Mouse (Mus musculus) spleen, postnatal 4 days (tissue): Measurements from ENCODE around the gene Adipor2.

Experiments used
- DNase-seq, 2 experiments: peaks; one replicate each; pipeline ENCODE4 v3.0.0; 2022; ENCODE audit warnings: low spot score in 2 of 2

Adipor2 gene

GRCm38 (mm10) chr6:119348234-119348633, 69.3 kb downstream of the Adipor2 start:
- peak; percentile 62 to 87 for DNase-seq

DNA sequence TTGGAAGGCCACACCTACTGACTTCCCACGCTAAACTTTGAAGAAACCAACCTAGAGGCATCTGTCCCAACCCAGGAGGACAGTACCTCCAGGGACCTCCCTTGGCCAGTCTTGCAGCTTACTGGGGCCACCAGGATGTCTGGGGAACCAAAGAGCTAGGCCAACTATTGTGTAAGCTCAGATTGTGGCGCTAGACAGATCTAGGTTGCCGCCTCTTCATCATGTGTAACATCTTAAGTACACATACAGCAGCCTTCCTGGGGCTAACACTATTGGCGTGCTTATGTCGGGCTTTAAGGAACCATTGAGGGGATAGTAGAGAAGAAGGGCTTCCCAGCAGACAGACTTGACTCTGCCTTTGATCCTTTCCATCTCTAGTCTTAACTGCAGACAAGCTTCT, 69.7 kb downstream of the Adipor2 start:
- no peak for DNase-seq

DNA sequence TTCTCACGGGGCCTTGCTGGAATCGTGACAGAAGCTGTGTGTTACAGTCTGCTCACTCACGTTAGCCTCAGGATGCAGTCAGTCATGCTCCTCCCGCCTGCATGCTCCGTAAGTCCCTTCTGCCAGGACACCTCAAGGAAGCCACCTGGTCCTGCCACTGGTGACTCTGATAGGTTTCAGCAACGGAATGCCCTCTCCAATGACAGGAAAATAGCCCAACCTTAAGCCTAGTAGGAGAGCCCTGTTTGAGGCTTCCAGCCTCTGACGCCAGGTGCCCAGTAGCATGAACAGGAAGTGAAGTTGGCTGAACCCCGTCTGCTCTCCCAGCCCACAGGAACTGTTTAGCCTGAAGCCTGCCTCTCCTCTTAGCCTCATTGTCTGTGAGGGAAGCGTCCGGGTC, 71.2 kb downstream of the Adipor2 start:
- no peak for DNase-seq

- DNase-seq = no peak
Measured at GRCm38 (mm10) chr6:119341409-119341808, 76.1 kb downstream of the Adipor2 start.

DNA sequence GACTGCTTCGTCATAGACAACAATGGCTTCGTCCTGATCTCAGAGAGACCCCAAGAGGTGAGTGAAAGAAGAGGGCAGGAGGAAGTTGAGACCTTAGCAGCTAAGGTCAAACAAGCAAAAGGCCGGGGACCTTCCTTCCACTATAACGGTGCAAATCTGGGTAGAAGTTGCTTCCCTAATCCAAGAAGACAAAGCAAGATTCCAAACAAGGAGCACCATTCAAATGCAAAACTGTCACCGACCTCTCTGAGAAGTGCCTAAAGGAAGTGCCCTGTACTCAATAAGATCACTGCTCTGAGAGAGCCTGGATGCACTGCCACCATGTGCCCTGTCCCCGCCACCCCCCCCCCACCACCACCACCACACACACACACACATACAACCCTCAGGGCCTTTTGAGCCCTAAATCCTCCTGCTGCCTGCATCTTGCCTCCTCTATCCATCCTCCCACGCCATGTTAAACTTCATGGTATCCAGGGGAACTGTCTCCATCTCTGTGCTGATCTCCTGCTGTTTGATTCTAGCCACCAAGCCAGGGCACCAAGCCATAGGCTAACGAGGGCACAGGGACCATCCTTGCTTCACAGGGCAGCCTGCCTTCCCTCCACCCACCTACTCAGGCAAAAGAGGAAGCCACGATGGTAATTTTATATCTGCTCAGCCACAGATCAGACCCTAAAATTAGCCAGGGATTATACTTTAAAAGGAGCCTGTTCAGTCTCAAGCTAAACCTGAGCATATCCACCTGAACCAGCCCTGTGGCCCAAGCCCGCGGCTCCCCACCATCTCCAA, 79.2 kb downstream of the Adipor2 start:
- DNase-seq = no peak

DNA sequence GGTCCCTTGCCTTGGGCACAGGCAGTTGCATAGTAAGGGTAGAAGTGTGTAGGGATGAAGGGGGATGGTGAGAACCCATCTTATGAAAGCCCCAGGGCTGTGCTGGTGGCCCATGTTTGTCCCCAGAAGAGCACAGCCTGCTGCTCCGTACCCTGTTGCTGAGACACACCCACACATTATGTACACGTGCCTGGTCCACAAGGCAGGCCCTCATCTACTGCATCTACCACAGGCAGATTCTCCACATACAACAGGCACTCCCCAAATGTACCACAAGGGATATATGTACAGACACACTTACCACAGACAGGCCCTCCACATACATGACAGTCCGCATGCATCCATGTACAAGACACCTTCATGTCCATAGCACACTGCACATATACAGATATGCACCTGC, 80.2 kb downstream of the Adipor2 start:
- no peak for DNase-seq

- no peak for DNase-seq
Measured at GRCm38 (mm10) chr6:119336124-119336523, 81.4 kb downstream of the Adipor2 start.

DNA sequence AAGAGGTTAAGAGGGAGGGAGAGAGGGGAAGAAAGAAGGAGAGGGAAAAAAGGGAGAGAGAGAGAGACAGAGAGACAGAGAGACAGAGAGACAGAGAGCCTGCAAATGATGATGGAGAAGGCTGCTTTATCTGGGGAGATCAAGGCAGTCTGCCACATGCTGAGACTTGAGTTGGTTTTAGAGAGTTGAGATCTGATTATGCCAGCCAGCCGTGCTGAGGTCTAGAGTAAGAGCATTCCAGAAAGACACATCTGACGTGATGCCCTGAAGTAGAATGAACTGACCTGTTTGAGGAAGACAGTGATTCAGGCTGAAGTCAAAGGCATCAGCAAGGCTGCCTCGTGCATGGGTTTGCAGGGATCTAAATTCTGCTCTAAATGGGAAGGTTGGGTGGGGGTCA, 83.7 kb downstream of the Adipor2 start:
- DNase-seq = no peak

DNA sequence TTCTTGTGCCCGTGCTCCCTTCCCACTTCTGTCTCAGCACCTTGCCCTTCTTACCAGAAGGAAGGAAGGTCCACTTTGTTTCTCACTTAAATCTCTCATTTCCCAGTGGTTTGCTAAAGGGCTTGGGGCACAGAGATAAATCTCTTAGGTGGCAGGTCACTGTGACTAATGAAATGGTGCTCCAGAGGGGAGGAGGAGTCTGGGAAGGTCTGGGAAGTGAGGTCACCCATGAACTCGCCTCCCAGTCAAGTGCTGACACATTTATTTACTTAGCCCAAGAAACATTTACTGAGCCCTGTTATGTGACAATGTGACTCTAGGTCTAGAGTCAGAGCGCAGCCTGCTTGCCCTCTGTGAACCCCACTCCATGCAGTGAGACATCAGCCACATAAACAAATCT, 84.3 kb downstream of the Adipor2 start:
- DNase-seq = no peak

- DNase-seq = no peak
Measured at GRCm38 (mm10) chr6:119332111-119332510, 85.4 kb downstream of the Adipor2 start.

DNA sequence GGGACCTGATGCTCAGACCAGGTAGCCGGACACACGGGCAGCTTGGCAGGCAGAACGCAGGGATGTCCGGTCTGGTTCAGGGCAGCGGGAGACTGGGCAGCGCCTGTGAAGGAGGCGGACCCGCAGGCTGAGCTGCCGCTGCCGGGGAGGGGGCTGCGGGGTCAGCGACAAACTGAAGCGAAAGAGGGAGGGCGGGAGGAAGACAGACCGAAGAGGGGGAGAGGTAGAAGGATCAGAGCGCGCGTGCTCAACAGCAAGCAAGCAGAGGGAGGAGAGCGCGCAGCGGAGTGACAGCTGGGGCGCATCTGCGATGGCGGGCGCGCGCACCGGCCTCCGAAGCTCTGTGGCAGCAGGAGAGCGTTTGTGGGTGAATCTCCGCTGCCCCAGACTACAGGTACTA, 87.0 kb downstream of the Adipor2 start, which contains the start of gene Lrtm2:
Lrtm2 (minus strand) TSS at position 261 of the 400 bp plus-strand sequence.
- DNase-seq = no peak

DNA sequence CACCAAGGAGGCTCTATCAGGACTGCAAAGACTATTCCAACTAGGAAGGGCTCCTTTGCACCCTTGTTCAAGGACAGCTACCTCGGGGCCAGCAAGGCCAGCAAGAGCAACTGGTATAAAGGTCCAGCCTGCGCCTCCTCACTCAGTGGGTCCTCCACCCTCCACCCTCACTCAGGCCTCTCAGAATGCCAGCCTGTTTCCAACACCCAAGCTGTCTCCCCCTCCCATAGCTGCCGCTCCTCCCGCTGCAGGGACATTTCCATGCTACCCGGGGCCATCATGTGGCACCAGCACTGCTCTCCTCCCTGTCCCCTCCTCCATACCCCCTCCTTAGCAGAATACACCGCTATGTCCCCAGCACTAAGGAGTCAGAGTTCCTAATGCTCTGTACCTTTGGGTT, 87.6 kb downstream of the Adipor2 start:
- no peak for DNase-seq

- no peak for DNase-seq
Measured at GRCm38 (mm10) chr6:119329215-119329714, 88.2 kb downstream of the Adipor2 start.

GRCm38 (mm10) chr6:119328521-119329115, 88.9 kb downstream of the Adipor2 start:
- DNase-seq = no peak

- no peak for DNase-seq
Measured at GRCm38 (mm10) chr6:119326541-119326940, 91.0 kb downstream of the Adipor2 start.

- no peak for DNase-seq
Measured at GRCm38 (mm10) chr6:119325978-119326377, 91.5 kb downstream of the Adipor2 start.

GRCm38 (mm10) chr6:119324776-119325175, 92.7 kb downstream of the Adipor2 start:
- DNase-seq = no peak

DNA sequence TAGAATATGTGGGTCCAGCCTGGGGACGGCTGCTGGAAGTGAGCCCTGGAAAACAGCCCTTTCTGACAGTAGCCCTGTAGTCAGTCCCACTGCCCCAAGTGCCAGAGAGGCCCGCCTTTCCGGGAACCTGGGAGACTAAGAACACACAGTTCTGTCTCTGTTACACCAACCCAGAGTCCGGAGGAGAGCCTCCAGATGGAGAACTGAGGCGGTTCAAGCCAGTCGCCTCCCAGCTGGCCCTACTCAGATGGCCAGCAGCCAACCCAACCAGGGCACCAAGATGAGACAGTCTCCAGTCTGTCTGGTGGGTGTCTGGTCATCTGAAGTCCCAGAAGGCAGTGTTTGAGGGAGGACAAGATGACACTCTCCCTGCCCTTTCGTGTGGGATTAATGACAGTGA, 95.8 kb downstream of the Adipor2 start:
- DNase-seq = no peak

DNA sequence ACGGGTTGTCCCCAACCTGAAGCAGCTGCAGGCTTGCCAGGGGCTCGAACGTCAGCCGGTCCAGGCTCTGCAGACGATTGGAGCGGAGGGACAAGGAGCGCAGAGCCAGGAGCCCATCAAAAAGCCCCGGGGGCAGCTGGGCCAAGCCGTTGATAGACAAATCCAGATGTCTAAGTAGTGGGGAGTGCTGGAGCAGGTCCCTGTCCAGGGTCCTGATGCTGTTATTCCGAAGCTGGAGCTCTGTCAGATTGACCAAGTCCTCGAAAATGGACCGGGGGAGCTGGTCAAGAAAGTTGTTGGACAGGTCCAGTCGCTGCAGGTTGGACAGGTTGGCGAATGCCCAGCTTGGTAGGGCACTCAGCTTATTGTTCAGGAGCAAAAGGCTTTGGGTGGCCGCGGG, 97.0 kb downstream of the Adipor2 start:
- no peak for DNase-seq

GRCm38 (mm10) chr6:119319358-119319757, 98.1 kb downstream of the Adipor2 start:
- no peak for DNase-seq

DNA sequence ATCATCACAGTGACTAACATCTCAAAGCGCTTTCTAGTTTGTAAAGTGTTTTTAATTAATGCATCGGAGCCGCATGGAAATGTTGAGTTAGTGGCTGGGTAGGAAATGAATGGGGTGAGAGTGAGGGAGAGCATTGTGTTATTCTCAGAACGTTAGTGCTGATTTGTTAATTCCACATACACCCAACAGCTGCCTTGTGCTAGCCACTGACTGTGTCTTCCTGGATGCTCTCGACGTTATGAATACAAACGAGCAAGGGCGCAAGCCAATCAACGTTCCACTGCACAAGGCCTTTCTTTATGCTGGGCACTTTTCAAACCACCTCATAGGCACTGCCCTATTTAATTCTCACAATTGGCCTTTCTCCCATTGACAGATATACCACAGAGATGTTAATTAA, 98.8 kb downstream of the Adipor2 start:
- DNase-seq = no peak

- DNase-seq = no peak
Measured at GRCm38 (mm10) chr6:119314751-119315476, 102.6 kb downstream of the Adipor2 start.
